Mouse (Mus musculus): ENCODE results near the gene Ncapd2.

- TF ChIP-seq POLR2A (IDR thresholded peaks at IDR 0.05; ENCODE audit: low read depth, low read length) (no peak), CTCF (IDR thresholded peaks at IDR 0.05; ENCODE audit: extremely low read depth, insufficient read depth, insufficient read length, insufficient replicate concordance) (no peak)
Observed at GRCm38 (mm10) chr6:125192841-125193240, 1.3 kb upstream of the Ncapd2 start.

All from spleen, adult 2 months (tissue).